Mouse (Mus musculus): ENCODE results near the gene Dab1. TPM values are rescaled to one million over a fixed set of nuclear protein-coding genes. Genes with fewer than 3 reads are reported as not detected.

Gene Dab1
- polyA plus RNA-seq, 1 experiment from 2014 or later: 36.4 TPM

DNA sequence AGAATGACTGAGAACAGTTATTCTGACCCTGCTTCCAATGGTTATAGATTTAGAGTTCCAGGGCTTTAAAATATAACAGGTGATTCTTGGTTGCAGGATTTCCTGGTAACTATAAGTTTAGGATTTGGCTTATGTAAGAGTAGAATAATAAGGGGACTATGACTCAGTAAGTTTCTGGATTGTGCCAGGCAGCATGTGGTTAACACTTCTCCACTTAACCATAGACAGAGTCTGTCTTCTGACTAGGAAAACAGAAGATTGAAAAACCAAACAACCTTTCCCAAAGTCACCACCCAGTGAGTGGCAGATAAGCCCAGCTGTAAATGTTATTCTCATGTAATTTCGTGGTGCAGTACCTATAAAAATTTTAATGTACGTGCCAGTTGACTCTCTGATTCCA is 688.6 kb downstream of the Dab1 start:
- no peak for DNase-seq (ENCODE audit: low spot score)
- Histone ChIP-seq H3K9ac (ENCODE audit: low read length) (no peak overlapping the region), H3K4me2 (ENCODE audit: low read depth) (no peak overlapping the region), H3K4me3 (ENCODE audit: low read depth, low read length) (no peak overlapping the region), H3K9me3 (ENCODE audit: control insufficient read depth, low read length) (no peaks in the 10 kb centered on the region), H3K4me1 (ENCODE audit: control insufficient read depth, insufficient read depth, low read length) (no peaks in the 10 kb centered on the region), H3K36me3 (ENCODE audit: control insufficient read depth, insufficient read depth, low read length) (no peaks in the 10 kb centered on the region), H3K27ac (ENCODE audit: low read depth, low read length) (no peak overlapping the region), H3K27me3 (ENCODE audit: control insufficient read depth, insufficient read depth, low read length) (no peaks in the 10 kb centered on the region)
- 73% methylated on average over 2 of the region's 2 CpGs for WGBS
- no peak for ATAC-seq (ENCODE audit: insufficient read depth, low FRiP score, low TSS enrichment)

DNA sequence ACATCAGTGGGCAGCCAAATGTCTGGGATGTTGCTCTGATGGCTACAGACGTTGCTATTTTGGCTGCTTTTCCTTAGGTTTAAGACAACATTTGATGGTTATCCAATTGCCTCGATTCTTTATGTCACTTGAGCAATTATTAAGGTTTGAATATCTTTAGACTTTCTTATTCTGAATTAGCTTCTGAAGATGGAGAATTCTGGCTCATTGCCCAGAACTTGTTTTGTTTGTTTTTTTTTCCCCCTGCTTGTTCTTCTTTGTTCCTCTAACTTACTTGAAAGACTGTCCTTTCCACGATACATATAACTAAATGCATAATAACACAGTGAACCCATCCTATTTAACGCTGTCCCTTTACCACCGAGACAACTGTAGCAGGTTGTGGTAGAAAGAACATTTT is 707.1 kb downstream of the Dab1 start:
- H3K4me1 ChIP-seq (ENCODE audit: control insufficient read depth, insufficient read depth, low read length): no peaks in the 10 kb centered on the region
- H3K9ac ChIP-seq (ENCODE audit: low read length): no peak overlapping the region
- H3K4me3 ChIP-seq (ENCODE audit: low read depth, low read length): no peak overlapping the region
- no peak overlapping the region for H3K27ac ChIP-seq (ENCODE audit: low read depth, low read length)
- 83% methylated on average over 5 of the region's 5 CpGs for WGBS
- H3K9me3 ChIP-seq (ENCODE audit: control insufficient read depth, low read length): no peaks in the 10 kb centered on the region
- H3K4me2 ChIP-seq (ENCODE audit: low read depth): no peak overlapping the region
- no peaks in the 10 kb centered on the region for H3K27me3 ChIP-seq (ENCODE audit: control insufficient read depth, insufficient read depth, low read length)
- no peaks in the 10 kb centered on the region for H3K36me3 ChIP-seq (ENCODE audit: control insufficient read depth, insufficient read depth, low read length)
- ATAC-seq (ENCODE audit: insufficient read depth, low FRiP score, low TSS enrichment) (no peak), DNase-seq (ENCODE audit: low spot score) (no peak)

DNA sequence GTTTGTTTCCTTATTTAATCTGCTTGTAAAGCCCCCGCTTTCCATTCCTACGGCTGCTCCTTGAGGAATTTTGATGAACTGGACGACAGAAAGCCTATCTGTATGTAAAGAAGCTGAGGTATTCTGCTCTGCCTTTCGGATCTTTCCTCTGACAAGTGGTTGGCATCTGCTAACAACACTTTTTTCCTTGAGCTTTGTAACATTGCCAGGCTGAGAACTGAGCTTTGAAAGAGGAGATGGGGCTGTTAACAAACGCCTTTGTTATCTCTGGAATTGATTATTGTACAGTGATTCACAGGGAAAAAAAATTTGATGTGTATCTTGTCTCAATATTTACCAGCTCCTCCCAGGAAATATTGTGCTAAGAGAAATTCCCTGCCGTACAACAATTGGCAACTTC is 712.7 kb downstream of the Dab1 start:
- no peak overlapping the region for H3K27ac ChIP-seq (ENCODE audit: low read depth, low read length)
- H3K27me3 ChIP-seq (ENCODE audit: control insufficient read depth, insufficient read depth, low read length): no peaks in the 10 kb centered on the region
- DNase-seq (ENCODE audit: low spot score): no peak
- no peak overlapping the region for H3K4me3 ChIP-seq (ENCODE audit: low read depth, low read length)
- H3K36me3 ChIP-seq (ENCODE audit: control insufficient read depth, insufficient read depth, low read length): no peaks in the 10 kb centered on the region
- H3K4me1 ChIP-seq (ENCODE audit: control insufficient read depth, insufficient read depth, low read length): no peaks in the 10 kb centered on the region
- no peak overlapping the region for H3K4me2 ChIP-seq (ENCODE audit: low read depth)
- ATAC-seq (ENCODE audit: insufficient read depth, low FRiP score, low TSS enrichment): no peak
- no peaks in the 10 kb centered on the region for H3K9me3 ChIP-seq (ENCODE audit: control insufficient read depth, low read length)
- WGBS: 83% methylated on average over 6 of the region's 6 CpGs
- no peak overlapping the region for H3K9ac ChIP-seq (ENCODE audit: low read length)

DNA sequence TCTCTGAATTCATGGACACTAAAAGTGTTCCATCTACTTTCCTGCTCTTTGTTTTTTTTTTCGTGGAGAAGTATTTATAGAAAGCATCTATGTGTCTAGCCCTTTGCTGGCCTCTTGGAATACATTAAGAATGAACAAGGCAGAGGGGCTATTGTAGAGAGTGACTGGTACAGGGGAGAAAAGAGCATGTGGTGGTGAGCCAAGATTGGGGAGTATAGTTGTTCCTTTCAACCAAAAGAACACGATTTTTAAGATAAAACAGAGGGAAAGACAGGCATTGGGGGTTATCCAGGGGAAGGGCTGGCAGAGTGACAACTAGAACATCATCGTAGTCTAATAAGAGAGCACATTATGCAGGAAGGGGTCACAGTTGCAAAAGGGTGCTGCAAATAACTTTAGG is 713.2 kb downstream of the Dab1 start:
- H3K27me3 ChIP-seq (ENCODE audit: control insufficient read depth, insufficient read depth, low read length): no peaks in the 10 kb centered on the region
- no peak overlapping the region for H3K4me3 ChIP-seq (ENCODE audit: low read depth, low read length)
- H3K9me3 ChIP-seq (ENCODE audit: control insufficient read depth, low read length): no peaks in the 10 kb centered on the region
- H3K4me2 ChIP-seq (ENCODE audit: low read depth): no peak overlapping the region
- H3K27ac ChIP-seq (ENCODE audit: low read depth, low read length): no peak overlapping the region
- no peaks in the 10 kb centered on the region for H3K36me3 ChIP-seq (ENCODE audit: control insufficient read depth, insufficient read depth, low read length)
- DNase-seq (ENCODE audit: low spot score) (no peak), ATAC-seq (ENCODE audit: insufficient read depth, low FRiP score, low TSS enrichment) (no peak)
- H3K9ac ChIP-seq (ENCODE audit: low read length): no peak overlapping the region
- WGBS: 73% methylated on average over 3 of the region's 3 CpGs
- no peaks in the 10 kb centered on the region for H3K4me1 ChIP-seq (ENCODE audit: control insufficient read depth, insufficient read depth, low read length)

DNA sequence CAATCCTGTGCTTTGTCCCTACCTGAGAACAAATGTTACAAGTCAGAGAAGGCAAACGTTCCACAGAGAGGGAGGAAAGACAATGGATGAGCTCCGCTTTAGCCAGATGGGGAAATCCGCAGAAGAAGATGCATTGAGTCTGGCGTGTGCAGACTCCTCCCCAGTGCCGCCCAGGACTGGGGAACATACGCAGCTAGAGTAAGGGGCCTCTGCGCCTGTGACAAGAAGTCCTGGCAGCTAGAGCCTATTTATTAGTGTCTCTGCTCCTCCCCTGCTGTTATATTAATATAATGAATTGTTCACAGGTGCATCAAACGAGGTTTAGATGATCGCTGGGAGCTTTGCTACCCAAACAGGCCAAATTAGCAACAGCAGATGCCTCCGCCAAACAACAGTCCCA is 718.1 kb downstream of the Dab1 start:
- no peak overlapping the region for H3K4me2 ChIP-seq (ENCODE audit: low read depth)
- no peaks in the 10 kb centered on the region for H3K27me3 ChIP-seq (ENCODE audit: control insufficient read depth, insufficient read depth, low read length)
- no peaks in the 10 kb centered on the region for H3K9me3 ChIP-seq (ENCODE audit: control insufficient read depth, low read length)
- 75% methylated on average over 10 of the region's 10 CpGs for WGBS
- H3K4me1 ChIP-seq (ENCODE audit: control insufficient read depth, insufficient read depth, low read length): no peaks in the 10 kb centered on the region
- H3K36me3 ChIP-seq (ENCODE audit: control insufficient read depth, insufficient read depth, low read length): no peaks in the 10 kb centered on the region
- ATAC-seq (ENCODE audit: insufficient read depth, low FRiP score, low TSS enrichment) (no peak), DNase-seq (ENCODE audit: low spot score) (no peak)
- H3K27ac ChIP-seq (ENCODE audit: low read depth, low read length): no peak overlapping the region
- H3K4me3 ChIP-seq (ENCODE audit: low read depth, low read length): no peak overlapping the region
- no peak overlapping the region for H3K9ac ChIP-seq (ENCODE audit: low read length)

DNA sequence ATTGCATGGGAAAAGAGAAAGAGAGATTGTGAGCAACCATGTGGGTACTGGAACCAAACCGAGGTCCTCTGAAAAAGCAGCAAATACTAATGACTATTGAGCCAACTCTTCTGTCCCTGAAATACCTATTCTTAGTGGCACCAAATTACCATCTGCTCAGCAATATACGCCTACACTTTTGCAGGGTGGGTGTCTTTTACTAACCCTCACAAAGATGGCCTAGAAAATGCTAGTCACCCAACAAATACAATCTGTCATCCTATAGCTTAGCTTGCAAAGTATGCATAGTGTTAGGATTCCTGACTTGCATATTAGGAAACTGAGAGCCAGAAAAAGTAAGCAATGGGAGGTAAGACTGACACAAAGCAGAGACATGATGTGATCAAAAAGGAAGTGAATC is 719.2 kb downstream of the Dab1 start:
- ATAC-seq (ENCODE audit: insufficient read depth, low FRiP score, low TSS enrichment) (no peak), DNase-seq (ENCODE audit: low spot score) (no peak)
- H3K4me1 ChIP-seq (ENCODE audit: control insufficient read depth, insufficient read depth, low read length): no peaks in the 10 kb centered on the region
- no peaks in the 10 kb centered on the region for H3K36me3 ChIP-seq (ENCODE audit: control insufficient read depth, insufficient read depth, low read length)
- no peaks in the 10 kb centered on the region for H3K27me3 ChIP-seq (ENCODE audit: control insufficient read depth, insufficient read depth, low read length)
- H3K9me3 ChIP-seq (ENCODE audit: control insufficient read depth, low read length): no peaks in the 10 kb centered on the region
- H3K9ac ChIP-seq (ENCODE audit: low read length): no peak overlapping the region
- no peak overlapping the region for H3K4me3 ChIP-seq (ENCODE audit: low read depth, low read length)
- H3K27ac ChIP-seq (ENCODE audit: low read depth, low read length): no peak overlapping the region
- WGBS: 89% methylated on average over 2 of the region's 2 CpGs
- no peak overlapping the region for H3K4me2 ChIP-seq (ENCODE audit: low read depth)

DNA sequence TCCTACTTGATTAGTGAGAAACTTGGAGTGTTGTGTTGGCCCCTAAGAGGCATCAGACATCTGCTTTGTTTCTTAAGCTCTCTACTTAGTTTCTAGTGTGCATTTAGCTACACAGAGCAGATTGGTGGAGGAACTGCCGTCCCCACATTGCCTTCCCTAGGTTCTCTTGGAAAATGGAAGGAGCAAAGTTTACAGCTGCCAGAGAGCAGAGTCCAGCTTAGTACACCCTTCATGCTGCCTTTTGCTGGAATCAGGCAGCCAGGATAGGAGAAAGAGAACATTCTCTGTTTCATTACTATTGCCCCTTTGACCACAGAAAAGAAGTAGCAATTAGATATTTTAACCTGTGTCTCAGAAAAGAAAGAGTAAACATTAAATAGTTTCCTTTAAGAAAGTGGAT is 742.2 kb downstream of the Dab1 start:
- no peak overlapping the region for H3K9ac ChIP-seq (ENCODE audit: low read length)
- no peak overlapping the region for H3K4me3 ChIP-seq (ENCODE audit: low read depth, low read length)
- no peak for ATAC-seq (ENCODE audit: insufficient read depth, low FRiP score, low TSS enrichment)
- H3K27me3 ChIP-seq (ENCODE audit: control insufficient read depth, insufficient read depth, low read length): peaks cover 9% of the 10 kb centered on the region
- no peak for DNase-seq (ENCODE audit: low spot score)
- WGBS: 69% methylated on average over 1 of the region's 1 CpGs
- no peaks in the 10 kb centered on the region for H3K36me3 ChIP-seq (ENCODE audit: control insufficient read depth, insufficient read depth, low read length)
- no peak overlapping the region for H3K4me2 ChIP-seq (ENCODE audit: low read depth)
- no peaks in the 10 kb centered on the region for H3K4me1 ChIP-seq (ENCODE audit: control insufficient read depth, insufficient read depth, low read length)
- H3K9me3 ChIP-seq (ENCODE audit: control insufficient read depth, low read length): no peaks in the 10 kb centered on the region
- no peak overlapping the region for H3K27ac ChIP-seq (ENCODE audit: low read depth, low read length)

DNA sequence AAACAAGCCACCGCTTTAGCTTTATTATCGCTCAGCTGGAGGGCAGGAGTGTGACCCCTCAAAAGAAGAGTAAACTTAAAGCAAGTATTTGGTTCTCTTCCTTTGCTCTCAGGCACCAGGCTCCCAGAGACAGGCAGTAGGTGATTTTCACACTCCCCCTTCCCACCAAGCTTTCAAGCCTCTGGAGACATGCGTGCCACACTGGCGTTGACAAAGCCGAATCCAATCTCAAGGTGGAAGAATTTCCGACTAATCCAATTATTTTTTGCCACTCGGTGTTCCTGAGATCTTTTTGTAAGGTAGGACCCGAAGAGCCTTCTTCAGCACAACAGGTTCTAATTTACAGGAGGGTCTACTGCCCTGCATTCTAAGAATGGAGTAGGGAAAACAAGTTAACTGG is 747.3 kb downstream of the Dab1 start:
- no peak overlapping the region for H3K9ac ChIP-seq (ENCODE audit: low read length)

DNA sequence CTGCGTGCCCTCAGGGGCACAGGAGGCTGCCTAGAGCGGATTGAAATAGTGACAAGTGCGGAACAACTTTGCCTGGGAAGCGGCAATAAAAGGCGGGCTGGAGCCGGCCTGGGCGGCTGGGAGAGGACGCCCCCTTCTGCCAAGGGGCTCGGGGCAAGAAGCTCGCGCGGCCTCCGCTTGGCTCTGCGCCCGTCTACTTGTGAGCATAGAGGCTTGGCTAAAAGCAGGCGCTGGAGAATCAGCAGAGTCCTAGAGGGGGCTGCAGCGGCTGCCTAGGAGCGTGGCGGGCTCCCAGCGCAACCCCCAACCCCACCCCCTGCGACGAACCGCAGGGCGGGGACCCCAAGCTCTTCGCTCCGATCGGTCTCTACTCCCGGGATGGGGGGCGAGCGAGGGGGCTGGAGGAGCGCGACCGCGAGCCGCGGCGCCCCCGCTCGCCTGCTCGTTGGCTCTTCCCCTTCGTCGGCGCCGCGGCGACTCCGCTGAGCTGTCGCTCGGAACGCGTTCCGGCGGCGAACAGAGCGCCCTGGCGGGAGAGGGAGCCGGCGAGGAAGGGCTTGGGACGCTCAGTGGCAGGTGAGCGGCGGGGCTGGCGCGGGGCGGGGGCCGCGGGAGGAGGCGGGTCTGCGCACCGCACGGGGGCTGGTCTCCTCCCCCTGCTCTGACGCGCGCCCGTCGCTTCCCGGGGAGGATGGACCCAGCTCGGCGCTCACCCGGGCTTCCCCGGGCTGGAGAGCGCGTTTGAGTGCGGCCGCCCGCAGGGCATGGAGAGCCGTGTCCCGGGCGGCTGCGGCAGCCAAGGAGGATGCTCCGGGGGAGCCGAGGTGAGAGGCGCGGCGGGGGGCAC is 748.0 kb downstream of the Dab1 start:
- under 1% methylated on average over 59 of the region's 94 CpGs for WGBS
- peak overlapping the region; percentile 56; the same call in 1 of the 2 replicates for H3K27ac ChIP-seq (ENCODE audit: low read depth, low read length)
- ATAC-seq (ENCODE audit: insufficient read depth, low FRiP score, low TSS enrichment) (peak; percentile 79), DNase-seq (ENCODE audit: low spot score) (peak; percentile 83)
- H3K36me3 ChIP-seq (ENCODE audit: control insufficient read depth, insufficient read depth, low read length): no peaks in the 10 kb centered on the region
- peak overlapping the region; percentile 93 for H3K4me2 ChIP-seq (ENCODE audit: low read depth)
- 0 out of 2 replicates have a peak, but pooled peaks cover 3% of the 10 kb centered on the region for H3K4me1 ChIP-seq (ENCODE audit: control insufficient read depth, insufficient read depth, low read length)
- H3K27me3 ChIP-seq (ENCODE audit: control insufficient read depth, insufficient read depth, low read length): peaks cover 21% of the 10 kb centered on the region
- no peaks in the 10 kb centered on the region for H3K9me3 ChIP-seq (ENCODE audit: control insufficient read depth, low read length)
- peak overlapping the region; percentile 77 for H3K9ac ChIP-seq (ENCODE audit: low read length)
- peak overlapping the region; percentile 75 for H3K4me3 ChIP-seq (ENCODE audit: low read depth, low read length)

More for the DNA sequence above, 747.3 kb downstream of the Dab1 start:
- Histone ChIP-seq H3K36me3 (ENCODE audit: control insufficient read depth, insufficient read depth, low read length) (no peaks in the 10 kb centered on the region), H3K4me1 (ENCODE audit: control insufficient read depth, insufficient read depth, low read length) (0 out of 2 replicates have a peak, but pooled peaks cover 3% of the 10 kb centered on the region), H3K4me2 (ENCODE audit: low read depth) (peak overlapping the region; percentile 93), H3K4me3 (ENCODE audit: low read depth, low read length) (peak overlapping the region; percentile 75), H3K27ac (ENCODE audit: low read depth, low read length) (no peak overlapping the region), H3K9me3 (ENCODE audit: control insufficient read depth, low read length) (no peaks in the 10 kb centered on the region), H3K27me3 (ENCODE audit: control insufficient read depth, insufficient read depth, low read length) (peaks cover 21% of the 10 kb centered on the region)
- DNase-seq (ENCODE audit: low spot score): peak; percentile 11
- no peak for ATAC-seq (ENCODE audit: insufficient read depth, low FRiP score, low TSS enrichment)
- WGBS: 7% methylated on average over 8 of the region's 8 CpGs
